Mouse (Mus musculus) left cerebral cortex, postnatal 4 days (tissue): ENCODE data around the gene Aqp3. TPM values are rescaled to one million over a fixed set of nuclear protein-coding genes. Genes with fewer than 3 reads are reported as not detected.

Source experiments
- DNase-seq: peaks from one replicate; pipeline ENCODE4 v3.0.0-alpha.2; 2022
- intact Hi-C: fragments of 180-260 bp; cut with DNase I; formaldehyde crosslinking; loops from one replicate; pipeline ENCODE4 v1.15.1; 2025
- total RNA-seq, 2 experiments: library from RNA; stranded (reverse); gene quantifications; 2 replicates each; pipeline ENCODE4 v1.2.3; 2021

Gene Aqp3
- total RNA-seq, 2 experiments from 2014 or later, result 0.20 TPM; not detected in 1

DNA sequence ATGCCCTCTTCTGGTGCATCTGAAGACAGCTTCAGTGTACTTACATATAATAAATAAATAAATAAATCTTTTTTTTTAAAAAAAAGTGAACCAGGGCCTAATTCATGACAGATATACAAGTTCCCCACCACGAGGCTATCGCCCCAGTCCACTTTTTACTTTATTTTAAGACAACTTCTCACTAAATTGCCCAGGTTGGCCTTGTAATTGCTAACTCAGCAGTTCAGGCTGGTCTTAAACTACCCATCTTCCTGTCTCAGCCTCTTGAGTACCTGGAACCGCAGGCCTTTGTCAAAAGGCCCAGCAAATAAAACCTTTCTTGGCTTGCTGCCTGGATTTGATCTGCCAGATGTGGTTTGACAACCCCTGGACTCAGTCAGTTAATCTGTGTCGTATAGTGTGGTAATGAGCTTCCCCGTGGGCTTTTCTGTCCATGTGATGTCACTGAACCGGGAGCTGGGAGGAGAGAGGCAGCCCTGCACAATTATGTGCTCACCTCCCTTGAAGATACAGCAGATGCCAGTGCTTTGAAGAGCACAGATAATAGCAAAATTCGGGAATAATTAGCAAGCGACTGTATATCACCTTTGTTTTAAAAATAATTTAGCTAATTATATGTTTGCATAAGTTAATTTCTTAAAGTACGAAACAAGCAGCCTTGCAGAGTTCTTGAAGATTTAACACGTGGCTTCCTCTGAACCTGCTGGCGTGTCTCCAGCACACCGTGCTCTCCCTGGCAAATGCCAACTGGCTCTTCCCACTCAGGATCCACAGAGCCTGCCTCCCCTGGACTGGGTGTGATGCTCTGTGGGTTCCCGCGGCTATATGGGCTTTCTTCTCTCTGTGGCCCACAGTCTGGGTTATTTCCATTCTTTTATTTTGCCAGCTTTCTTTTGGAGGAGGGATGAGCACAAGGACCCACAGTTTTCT lies 26.2 kb downstream of the Aqp3 start:
- intact Hi-C loops, result no loop called here
- DNase-seq, result no peak

DNA sequence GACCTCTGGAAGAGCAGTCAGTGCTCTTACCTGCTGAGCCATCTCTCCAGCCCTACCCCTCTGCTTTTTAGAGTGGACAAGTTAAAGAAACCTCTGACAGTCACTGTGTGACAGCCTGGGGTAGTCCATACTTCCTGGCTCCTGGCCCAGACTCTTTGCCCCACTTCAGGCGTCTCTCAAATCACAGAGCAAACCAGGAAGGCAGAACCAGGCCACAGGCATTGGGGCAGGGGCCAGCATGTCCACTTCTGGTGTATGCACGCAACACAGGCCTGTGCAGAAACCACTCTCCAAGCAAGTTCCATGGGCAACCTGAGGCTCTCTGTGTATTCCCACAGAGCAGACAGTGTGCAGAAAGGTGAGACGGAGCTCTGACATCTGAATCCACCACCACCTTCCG lies 32.8 kb downstream of the Aqp3 start:
- no peak for DNase-seq
- intact Hi-C loops, result no loop called here

DNA sequence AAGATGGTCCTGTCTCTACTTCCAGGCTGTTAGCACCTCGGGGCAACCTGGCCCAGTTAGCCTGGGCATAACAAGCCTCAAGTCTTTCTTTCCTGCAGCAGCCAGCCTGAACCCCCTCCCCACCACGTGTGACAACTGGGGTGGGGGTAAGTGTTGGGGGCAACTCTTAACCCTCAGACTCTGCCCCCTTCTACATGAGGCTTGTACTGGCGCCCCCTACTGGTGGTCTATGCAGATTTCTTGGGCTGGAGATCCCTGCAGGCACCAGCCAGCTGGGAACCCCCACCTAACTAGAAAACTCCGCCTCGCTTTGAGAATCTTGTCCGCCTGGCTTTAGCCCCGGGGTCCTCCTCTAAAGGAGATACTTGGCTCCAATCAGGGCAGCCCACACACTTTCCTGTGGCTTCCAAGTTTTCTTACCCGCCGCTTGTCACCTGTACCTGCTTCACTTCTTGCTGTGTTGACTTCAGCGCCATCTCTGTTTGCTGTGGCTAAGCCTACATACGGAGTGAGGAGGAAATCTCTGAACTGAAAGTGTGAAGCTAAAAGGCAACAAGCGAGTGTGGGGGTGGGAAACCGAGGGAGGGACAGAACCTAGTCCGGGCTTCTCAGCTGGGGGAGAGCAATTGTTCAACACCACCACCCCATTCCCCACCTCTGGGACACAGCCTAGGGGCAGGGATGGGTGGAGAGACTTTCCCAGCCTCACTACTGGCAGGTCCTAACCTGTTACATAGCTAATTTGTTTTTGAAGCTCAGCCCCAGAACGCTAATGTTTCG lies 33.9 kb downstream of the Aqp3 start:
- DNase-seq, result peak; percentile 20
- intact Hi-C loops, result no loop called here

DNA sequence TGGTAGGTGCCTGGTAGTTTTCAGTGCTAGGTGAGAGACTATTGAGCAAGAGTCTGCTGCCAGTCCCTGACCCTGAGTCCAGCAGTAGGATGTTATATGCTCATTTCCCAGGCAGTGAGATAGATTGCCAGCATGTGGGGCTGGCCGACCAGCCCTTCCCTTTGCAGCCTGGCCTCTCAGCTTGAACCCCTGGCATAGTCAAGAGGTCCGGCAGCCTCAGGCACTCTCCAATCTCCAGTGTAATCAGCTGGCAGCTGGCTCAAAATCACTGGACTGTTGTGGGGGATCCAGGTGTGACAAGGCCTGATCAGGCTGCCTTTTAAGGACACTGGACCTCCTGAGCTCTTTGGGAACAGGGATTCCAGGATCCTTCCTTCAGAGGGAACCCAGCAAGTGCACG lies 34.6 kb downstream of the Aqp3 start:
- intact Hi-C loops, result no loop called here
- DNase-seq, result no peak

DNA sequence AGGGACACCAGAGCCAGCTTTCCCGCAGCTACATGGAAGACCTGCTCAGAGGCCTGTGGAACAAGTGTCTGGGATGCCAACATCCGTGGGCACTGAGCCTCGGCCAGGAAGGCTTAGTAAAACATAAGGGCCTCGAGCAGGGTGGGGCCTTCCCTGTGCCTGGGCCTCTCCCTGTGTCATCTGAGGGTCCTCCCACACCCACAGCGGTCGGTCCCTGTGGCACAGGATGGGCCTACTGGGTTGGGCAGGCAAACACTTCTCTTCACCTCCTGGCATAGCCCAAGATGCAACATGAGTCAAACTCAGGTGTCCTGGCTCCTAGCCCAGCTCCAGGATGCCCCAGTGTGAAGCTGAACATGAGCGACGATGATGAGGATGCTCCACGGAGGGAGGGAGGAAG lies 40.6 kb downstream of the Aqp3 start:
- intact Hi-C loops, result loop anchor here (10.0 kb wide), 1 partner anchor 647 kb away; no protein-coding TSS in a partner anchor
- no peak for DNase-seq

DNA sequence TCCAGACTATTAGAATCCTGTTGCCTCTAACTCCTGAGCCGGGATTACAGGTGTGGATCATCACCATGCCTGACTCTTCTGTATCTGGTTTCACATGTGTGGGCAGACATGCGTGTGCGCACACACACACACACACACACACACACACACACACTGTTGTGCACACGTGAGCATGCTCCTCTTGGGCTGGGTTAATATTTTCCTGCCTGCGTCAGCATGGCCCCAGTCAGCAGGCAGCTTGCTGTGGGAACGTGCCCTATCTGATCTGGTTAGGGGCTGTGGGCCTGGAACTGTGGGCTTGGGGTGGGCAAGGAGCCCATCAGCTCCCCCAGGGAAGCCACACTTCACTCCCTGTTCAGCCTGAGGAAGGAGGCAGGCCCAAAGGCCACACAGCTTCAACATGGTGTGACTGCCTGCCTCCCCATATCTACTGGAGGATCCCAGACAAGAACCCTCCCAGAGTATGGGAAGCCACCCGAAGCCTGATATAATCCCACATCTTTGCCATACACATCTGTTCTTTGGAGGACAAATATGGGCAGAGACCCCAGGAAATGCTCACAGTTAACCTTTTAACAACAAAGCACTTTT lies 41.1 kb downstream of the Aqp3 start:
- DNase-seq, result no peak
- intact Hi-C loops, result loop anchor here (10.0 kb wide), 1 partner anchor 648 kb away; no protein-coding TSS in a partner anchor

DNA sequence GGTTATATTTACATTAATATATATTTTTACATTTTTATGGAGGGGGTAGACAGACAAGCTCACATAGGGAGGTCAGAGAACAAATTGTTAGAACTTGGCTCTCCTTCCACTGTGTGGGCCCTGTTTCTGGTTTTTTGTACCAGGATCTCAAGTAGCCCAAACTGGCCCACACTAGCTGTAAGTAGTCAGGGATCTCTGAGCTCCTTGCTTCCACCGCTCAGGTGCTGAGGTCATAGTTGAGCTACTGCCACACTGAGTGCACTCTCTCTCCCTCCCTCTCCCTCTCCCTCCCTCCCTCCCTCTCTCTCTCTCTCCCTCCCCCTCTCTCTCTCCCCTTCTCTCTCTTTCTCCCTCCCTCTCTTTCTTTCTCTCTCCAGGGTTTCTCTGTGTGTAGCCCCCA lies 41.7 kb downstream of the Aqp3 start:
- no peak for DNase-seq
- intact Hi-C loops, result loop anchor here (10.0 kb wide), 1 partner anchor 649 kb away; no protein-coding TSS in a partner anchor

DNA sequence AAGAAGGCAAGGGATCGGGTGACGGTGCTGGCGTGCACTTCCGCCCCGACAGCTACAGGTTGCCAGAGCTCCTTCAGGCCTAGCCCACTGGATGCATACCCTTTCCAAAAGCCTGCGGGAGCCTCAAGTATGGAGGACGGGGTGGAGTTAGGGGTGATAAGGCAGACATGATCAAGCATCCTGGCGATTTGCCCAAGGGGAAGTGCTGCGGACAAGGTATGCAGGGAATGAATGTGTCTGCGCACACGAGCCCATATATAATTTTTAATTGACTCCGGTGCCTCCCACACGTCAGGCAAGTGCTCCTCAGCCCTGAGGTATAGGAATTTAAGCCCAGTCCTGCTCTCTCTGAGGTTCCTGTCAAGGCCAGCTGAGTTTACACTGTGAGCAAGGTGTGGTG lies 42.9 kb downstream of the Aqp3 start:
- no peak for DNase-seq
- intact Hi-C loops, result loop anchor here (10.0 kb wide), 1 partner anchor 650 kb away; no protein-coding TSS in a partner anchor

DNA sequence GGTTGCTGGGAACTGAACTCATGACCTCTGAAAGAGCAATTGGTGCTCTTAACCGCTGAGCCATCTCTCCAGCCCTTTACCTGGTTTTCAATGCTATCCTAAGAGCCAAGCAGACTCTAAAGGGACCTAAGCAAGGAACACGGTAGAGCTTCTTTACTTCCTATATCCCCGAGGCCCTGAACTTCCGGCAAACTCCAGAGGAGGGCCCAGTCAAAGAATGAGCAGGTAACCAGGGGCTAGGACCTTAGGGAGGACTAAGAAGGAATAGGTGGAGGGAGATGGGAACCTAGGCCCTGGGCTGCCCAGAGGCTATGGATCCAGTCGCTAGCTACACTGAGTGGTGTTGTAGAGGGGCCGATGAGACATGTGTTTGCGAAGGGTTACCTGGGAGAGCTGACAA lies 46.2 kb downstream of the Aqp3 start:
- intact Hi-C loops, result loop anchor here (5.0 to 10.0 kb wide), 4 partner anchors 66 to 653 kb away; no protein-coding TSS in a partner anchor
- DNase-seq, result no peak

DNA sequence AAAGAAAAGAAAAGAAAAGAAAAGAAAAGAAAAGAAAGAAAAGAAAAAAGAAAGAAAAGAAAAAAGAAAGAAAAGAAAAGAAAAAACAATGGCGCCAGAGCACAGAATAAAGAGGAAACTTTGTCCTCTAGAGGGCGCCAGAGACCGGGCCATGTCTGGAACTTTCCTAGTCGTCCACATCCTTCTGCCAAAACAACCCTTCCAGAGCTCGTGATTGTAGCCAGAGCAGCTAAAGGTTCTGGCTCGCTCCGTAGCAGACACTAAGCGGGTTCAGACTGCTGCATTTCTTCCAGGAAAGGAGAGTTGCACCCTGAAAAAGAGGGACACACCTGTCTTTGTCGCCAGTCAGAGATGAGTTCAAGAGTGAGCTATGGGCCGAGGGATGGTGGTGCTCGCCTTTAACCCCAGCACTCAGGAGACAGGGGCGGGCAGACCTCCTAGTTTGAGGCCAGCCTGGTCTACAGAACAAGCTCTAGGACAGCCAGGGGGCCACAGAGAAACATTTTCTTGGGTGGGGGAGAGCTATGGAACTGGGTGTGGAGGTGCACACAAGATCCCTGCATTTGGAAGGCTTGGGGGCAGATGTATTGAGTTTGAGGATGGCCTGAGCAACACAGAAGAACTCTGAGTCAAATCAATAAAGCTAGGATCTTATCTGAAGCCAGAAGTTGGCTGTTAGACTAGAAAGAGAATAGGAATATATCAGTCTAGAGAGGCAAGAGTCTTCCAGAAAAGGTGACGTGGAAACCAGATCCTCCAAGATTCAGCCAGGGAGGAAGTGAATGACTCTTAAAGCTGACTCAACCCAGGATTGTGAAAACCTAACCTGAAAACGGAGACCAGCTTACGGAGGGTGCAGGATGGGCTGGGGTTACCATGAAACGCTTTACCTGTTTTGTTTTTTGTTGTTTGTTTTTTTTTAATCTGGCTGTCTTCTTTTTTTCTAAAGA lies 47.0 kb downstream of the Aqp3 start:
- DNase-seq, result peak; percentile 89
- intact Hi-C loops, result loop anchor here (5.0 to 10.0 kb wide), 4 partner anchors 66 to 654 kb away; no protein-coding TSS in a partner anchor

DNA sequence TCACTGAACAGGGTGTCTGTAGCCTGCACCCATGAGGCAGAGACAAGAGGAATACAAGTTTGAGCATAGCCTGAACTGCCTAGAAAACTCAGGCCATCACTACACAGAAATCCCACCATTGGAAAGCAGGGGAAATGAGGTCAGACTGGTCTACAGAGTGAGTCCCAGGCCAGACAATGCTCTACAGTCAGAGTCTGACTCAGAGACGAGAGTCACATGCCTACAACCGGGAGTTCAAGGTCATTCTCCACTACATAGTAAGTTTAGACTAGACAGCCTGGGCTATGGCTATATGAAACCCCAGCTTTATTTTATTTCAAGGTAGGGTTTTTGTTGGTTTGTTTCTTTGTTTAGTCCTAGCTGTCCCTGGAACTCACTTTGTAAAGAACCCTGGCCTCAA lies 49.1 kb downstream of the Aqp3 start:
- intact Hi-C loops, result no loop called here
- no peak for DNase-seq

DNA sequence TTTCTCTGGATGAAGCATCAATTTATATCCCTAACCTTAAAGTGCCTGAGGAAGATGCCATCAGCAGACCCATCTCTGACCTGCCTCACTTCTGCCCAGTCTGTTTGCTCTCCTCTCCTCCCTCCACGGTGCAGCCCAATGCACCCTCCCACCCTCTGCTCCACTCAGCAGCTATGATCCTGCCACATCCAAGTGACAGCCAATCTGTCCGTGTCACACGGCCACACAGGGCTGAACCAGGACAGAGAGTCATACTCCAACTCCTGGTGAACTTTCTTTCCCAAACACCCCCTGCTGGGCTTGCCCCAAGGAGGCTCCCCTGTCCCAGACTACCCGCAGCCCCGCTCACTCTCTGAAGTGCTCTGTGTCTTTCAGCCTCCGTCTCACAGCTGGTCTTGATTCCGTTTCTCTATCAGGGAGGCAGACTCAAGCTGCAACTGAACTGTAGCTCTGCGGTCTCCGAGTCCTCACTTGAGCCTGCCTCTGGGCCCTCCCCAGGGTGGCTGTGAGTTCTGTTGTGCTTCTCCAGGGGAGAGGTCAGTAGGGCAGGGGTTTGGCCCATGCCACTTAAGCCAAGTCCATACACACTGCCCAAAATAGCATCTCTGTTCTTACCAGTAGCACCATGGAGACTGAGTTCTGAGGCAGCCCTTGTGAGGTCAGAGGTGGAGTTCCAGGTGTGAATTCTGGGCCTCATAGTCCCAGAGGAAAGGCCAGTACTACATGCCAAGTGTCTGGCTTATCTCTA lies 50.3 kb downstream of the Aqp3 start, which contains the start of gene Aqp7:
Aqp7 (minus strand) TSS at position 616 of the 748 bp plus-strand sequence.
- intact Hi-C loops, result no loop called here

DNA sequence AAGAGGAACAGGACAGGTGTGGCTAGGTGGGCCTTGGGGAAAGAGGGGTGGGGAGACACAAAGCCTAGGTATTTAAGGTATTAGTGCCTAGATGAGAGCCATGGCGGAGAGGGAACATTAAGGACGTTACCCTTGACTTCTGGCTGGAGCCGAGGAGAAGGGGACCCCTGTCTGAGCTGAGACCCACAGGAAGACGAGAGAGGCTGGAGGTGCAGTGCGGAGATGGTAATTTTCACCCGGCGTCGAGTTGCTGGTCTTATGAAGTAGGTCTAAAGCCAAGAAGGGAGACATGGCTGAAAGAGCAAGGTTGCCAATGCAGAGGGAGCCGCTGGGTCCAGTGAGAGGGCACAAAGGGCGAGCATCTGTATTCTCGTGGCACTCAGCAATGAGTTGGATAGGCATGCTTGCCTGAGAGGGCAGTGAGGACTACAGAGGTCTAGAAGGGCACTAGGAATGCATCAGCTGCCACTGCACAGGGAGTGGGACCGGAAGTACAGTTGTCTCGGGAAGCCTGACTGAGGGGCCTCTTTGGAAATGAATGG lies 51.7 kb downstream of the Aqp3 start:
- intact Hi-C loops, result no loop called here
- DNase-seq, result no peak

More for the DNA sequence above, 50.3 kb downstream of the Aqp3 start, which contains the start of gene Aqp7:
- no peak for DNase-seq

DNA sequence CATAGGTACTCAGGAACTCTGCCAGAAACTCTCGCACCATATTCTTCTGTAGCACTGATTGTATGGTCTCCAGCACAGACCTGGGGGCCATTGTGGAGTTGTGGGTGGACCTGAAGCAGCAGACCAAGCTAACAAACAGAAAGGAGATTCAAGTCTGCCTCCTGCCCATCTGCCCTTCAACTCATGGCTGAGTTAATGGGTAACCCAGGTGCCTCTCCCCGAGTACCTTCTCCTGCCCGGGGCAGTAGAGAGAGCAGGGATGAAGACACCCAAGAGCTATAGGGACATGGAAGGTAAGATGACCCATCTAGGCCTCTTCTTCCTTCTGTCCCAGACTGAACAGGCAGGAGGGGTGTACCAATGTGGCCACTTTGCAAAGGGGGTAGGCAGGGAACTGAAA lies 52.7 kb downstream of the Aqp3 start:
- intact Hi-C loops, result no loop called here
- no peak for DNase-seq

DNA sequence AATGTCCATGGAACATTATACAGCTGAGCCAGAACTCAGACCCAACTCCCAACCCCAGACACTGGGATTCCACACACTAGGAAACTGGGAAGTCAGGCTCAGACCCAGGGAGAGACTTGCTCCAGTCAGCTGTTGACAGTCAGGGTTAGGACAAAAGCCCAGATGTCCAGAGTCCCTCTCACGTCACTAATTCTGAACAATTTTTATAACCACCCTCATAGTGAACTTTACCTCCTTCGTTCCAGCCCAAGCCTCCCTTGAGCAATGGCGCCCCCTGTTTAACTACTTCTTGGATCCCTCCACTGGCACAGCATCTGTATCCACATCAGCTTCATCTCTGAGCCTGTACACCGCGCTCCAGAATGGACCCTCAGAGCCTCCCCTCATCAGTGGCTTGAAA lies 54.0 kb downstream of the Aqp3 start:
- no peak for DNase-seq
- intact Hi-C loops, result no loop called here

DNA sequence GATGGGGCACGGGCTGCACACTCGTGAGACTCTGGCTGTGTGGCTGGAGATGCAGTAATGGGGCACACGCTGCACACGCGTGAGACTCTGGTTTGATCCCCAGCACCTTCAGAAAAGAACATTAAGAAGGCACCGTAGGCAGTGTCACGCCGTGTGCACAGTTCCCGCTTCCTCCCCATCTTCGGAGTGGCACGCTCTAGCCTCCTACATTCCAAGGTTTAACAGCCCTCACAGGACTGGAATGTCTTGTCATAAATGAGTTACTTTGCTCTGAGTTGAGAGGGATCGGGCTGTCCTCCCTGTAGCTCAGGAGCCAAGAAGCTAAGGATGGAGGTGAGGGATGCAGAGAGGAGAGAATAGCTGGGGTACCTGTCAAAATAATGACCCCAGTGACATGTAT lies 55.1 kb downstream of the Aqp3 start:
- intact Hi-C loops, result no loop called here
- DNase-seq, result no peak
